Mouse (Mus musculus) cerebellum, postnatal 10 days (tissue): ENCODE measurements at regions not wholly inside any gene's neighbourhood (a gene's known extent, or its start where the extent isn't known, plus 50 kb on each side); places are given as distances from the start of the nearest gene placed in this dataset.
A peak's percentile ranks its signal among the peaks of the same experiment; 100 is the strongest.

ENCODE experiments used
- DNase-seq, 2 experiments: peaks; one replicate each; pipeline ENCODE4 v3.0.0; 2021; ENCODE audit warnings: mixed read lengths in 2 of 2

- DNase-seq = peak in 1 of 2 experiments; percentile 54
Observed at GRCm38 (mm10) chr3:44912664-44913063, 465.5 kb upstream of the Pcdh10 start.

GRCm38 (mm10) chr3:44914321-44914720 is 463.9 kb upstream of the Pcdh10 start:
- no peak for DNase-seq
